Mouse (Mus musculus): ENCODE data around the gene Hs3st1.

DNA sequence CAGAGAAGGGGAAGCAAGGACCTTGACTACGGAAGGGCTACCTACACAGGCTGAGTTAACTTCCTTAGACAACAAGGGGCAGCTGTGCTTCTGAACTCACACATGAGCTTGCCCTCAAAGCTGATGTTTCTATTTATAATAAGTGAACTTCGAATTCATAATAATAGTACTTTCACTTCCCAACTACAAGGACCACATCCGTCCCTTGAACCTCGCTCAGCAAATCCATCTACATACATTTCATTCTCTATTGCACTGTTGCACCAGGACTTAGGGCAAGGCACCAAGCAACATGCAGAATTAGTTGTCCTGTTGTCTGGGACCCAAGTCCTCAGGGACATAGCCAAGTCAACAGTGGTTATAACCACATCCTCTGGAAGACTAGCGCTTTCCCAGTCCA, 124.4 kb downstream of the Hs3st1 start:
- TF ChIP-seq CTCF (IDR thresholded peaks at IDR 0.05; ENCODE audit: borderline replicate concordance, insufficient read depth, low read depth, low read length) (no peak), POLR2A (IDR thresholded peaks at IDR 0.05; ENCODE audit: borderline replicate concordance, insufficient read depth, low read length) (no peak)

Measured in cerebellum, adult 2 months (tissue).